11 mouse cellular contexts compared by ENCODE assay signal in the genomic region with DNA sequence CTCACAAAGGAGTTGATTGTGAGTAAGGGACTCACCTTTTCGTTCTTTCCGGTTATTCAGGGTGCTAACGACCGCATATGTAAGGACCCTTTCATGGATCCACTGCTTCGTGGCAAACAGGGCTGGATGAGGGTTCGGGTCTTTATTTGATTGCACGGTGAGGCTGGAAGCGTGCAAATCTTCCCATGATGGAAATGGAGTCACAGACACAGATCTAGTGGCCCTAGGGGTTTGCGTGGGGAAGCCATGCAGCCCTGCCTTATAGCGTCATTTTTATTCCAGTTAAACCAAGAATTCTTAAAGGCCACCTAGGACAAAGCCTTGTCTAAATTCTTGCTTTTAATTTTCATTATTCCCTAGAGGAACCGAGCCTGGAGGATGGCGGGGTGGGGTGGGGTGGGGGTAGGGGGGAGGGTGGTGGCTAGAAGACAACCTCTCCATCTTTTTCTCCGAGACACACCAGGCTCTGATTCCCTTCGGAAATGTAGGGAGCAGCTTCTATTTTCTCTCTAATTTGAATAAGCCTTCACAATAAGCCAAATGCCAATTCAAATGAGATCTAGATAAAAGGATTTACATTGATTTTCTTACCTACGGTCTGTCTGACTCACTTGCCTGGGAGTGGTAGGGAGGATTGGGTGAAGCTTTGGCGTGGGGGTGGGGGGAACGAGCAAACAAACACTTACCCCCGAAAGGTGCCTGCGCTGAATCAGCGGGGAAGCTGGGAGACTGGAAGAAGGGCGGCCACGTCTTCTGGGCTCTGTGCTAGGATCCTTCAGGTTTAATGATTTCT. TPM values are rescaled to one million over a fixed set of nuclear protein-coding genes. Genes with fewer than 3 reads are reported as not detected.
DNase-seq lines count a peak whose midpoint lies in the region; ATAC-seq and TF ChIP-seq lines count a peak whose summit lies in the region.
"Had no signal": no experiment of that assay in that cellular context is flagged by ENCODE, and none has a peak within 500 bp of the region (broad histone marks: within the 10 kb centered on the region; RNA-seq: fewer than 3 reads in every experiment).

No protein-coding gene starts in this region.

- no peaks in the 10 kb centered on the region for H3K36me3 ChIP-seq in intestine, embryonic 16.5 days (ENCODE audit: control insufficient read depth, insufficient read depth, low read length)
- no peaks in the 10 kb centered on the region for H3K36me3 ChIP-seq in stomach, embryonic 16.5 days (ENCODE audit: control insufficient read depth, insufficient read depth, low read length)
- H3K36me3 ChIP-seq: liver, embryonic 13.5 days had no signal

- no peak for DNase-seq in gastrocnemius, adult 2 months
- DNase-seq in gastrocnemius, adult 18-20 months (ENCODE audit: low spot score) = no peak
- peak; percentile 18 for DNase-seq in right cerebral cortex, adult 18-20 months
- DNase-seq in right cerebral cortex, postnatal 4 days = no peak
- no peak for DNase-seq in thymus, postnatal 10 days (ENCODE audit: low spot score in 2 of 2)
- DNase-seq in adrenal gland, postnatal 14 days = no peak
- DNase-seq: adrenal gland, postnatal 25 days; liver, embryonic 13.5 days had no signal

- peak overlapping the region; percentile 45 for H3K4me3 ChIP-seq in gastrocnemius, adult 2 months
- H3K4me3 ChIP-seq in intestine, embryonic 16.5 days (ENCODE audit: low read length) = no peak overlapping the region
- H3K4me3 ChIP-seq in stomach, embryonic 16.5 days (replicated peaks; ENCODE audit: low read length) = no peak overlapping the region
- H3K4me3 ChIP-seq: liver, embryonic 13.5 days had no signal

- no peak for TF ChIP-seq CTCF in gastrocnemius, adult 2 months (IDR thresholded peaks at IDR 0.05)

- WGBS in intestine, embryonic 16.5 days = 29% methylated on average over 22 of the region's 22 CpGs
- 28% methylated on average over 22 of the region's 22 CpGs for WGBS in stomach, embryonic 16.5 days

- peak overlapping the region; percentile 35 for H3K4me2 ChIP-seq in intestine, embryonic 16.5 days (ENCODE audit: low read depth, low read length)
- peak overlapping the region; percentile 18 for H3K4me2 ChIP-seq in stomach, embryonic 16.5 days (ENCODE audit: low read depth, low read length)
- H3K4me2 ChIP-seq: liver, embryonic 13.5 days had no signal

- no peaks in the 10 kb centered on the region for H3K9me3 ChIP-seq in intestine, embryonic 16.5 days (ENCODE audit: control insufficient read depth, low read length)
- no peaks in the 10 kb centered on the region for H3K9me3 ChIP-seq in stomach, embryonic 16.5 days (replicated peaks; ENCODE audit: control insufficient read depth, low read length)
- H3K9me3 ChIP-seq: liver, embryonic 13.5 days had no signal

- H3K27me3 ChIP-seq in intestine, embryonic 16.5 days (replicated peaks; ENCODE audit: control insufficient read depth, insufficient read depth, low read length) = no peaks in the 10 kb centered on the region
- H3K27me3 ChIP-seq in stomach, embryonic 16.5 days (ENCODE audit: control insufficient read depth, insufficient read depth, low read length) = no peaks in the 10 kb centered on the region

- H3K27ac ChIP-seq in gastrocnemius, adult 2 months = peak overlapping the region; percentile 74
- H3K27ac ChIP-seq in intestine, embryonic 16.5 days (ENCODE audit: low read length) = no peak overlapping the region
- H3K27ac ChIP-seq in stomach, embryonic 16.5 days (ENCODE audit: low read length) = no peak overlapping the region
- H3K27ac ChIP-seq: liver, embryonic 13.5 days had no signal

- intact Hi-C loops in gastrocnemius, adult 2 months (cut with DNase I) = no loop called here

- no peak for ATAC-seq in intestine, embryonic 16.5 days
- no peak for ATAC-seq in stomach, embryonic 16.5 days (ENCODE audit: insufficient read depth, low FRiP score)

- no peaks in the 10 kb centered on the region for H3K4me1 ChIP-seq in intestine, embryonic 16.5 days (ENCODE audit: control insufficient read depth, insufficient read depth, low read length)
- H3K4me1 ChIP-seq in stomach, embryonic 16.5 days (ENCODE audit: control insufficient read depth, insufficient read depth, low read length) = no peaks in the 10 kb centered on the region
- H3K4me1 ChIP-seq: liver, embryonic 13.5 days had no signal

- H3K9ac ChIP-seq in intestine, embryonic 16.5 days (ENCODE audit: low read depth, low read length) = 0 out of 2 replicates have a peak overlapping the region, but pooled peaks have one; percentile 43
- H3K9ac ChIP-seq in stomach, embryonic 16.5 days (ENCODE audit: low read length) = no peak overlapping the region
- H3K9ac ChIP-seq: liver, embryonic 13.5 days had no signal

RNA-seq across cellular contexts. Expression of gene Gpr1, which starts 0.7 kb away (rescaled TPM):
- total RNA-seq in gastrocnemius, adult 2 months (2021) = under 1 TPM; 0.56 to 0.64 TPM
- under 1 TPM; 0.41 to 0.45 TPM for total RNA-seq in gastrocnemius, adult 18-20 months (2021)
- 0.09 TPM in 1 of 2 replicates, not detected in the other for polyA plus RNA-seq in intestine, embryonic 16.5 days (2015; fragmentation: Nextera tagmentation; extraction: Ambion mirVana)
- 0.11 and 0.26 TPM in 2 replicates for polyA plus RNA-seq in stomach, embryonic 16.5 days (2015; fragmentation: Nextera tagmentation; extraction: Ambion mirVana)
- total RNA-seq in adrenal gland, postnatal 14 days (2021) = 0.22 and 0.56 TPM in 2 replicates
- total RNA-seq: adrenal gland, postnatal 25 days; neutrophil, adult 5-6 weeks had no signal
- polyA plus RNA-seq: liver, embryonic 13.5 days had no signal

RNA-seq across cellular contexts. Expression of gene Ndufs1, which starts 37.0 kb away (rescaled TPM):
- 100 to 1,000 TPM; 323 to 475 TPM for total RNA-seq in gastrocnemius, adult 2 months (2021)
- 100 to 1,000 TPM; 349 to 374 TPM for total RNA-seq in gastrocnemius, adult 18-20 months (2021)
- 202 TPM in 2 replicates for polyA plus RNA-seq in intestine, embryonic 16.5 days (2015; fragmentation: Nextera tagmentation; extraction: Ambion mirVana)
- 132 and 137 TPM in 2 replicates for polyA plus RNA-seq in stomach, embryonic 16.5 days (2015; fragmentation: Nextera tagmentation; extraction: Ambion mirVana)
- 359 and 361 TPM in 2 replicates for total RNA-seq in adrenal gland, postnatal 14 days (2021)

RNA-seq across cellular contexts. Expression of gene Eef1b2, which starts 37.0 kb away (rescaled TPM):
- 100 to 1,000 TPM; 311 to 425 TPM for total RNA-seq in gastrocnemius, adult 2 months (2021)
- 100 to 1,000 TPM; 342 to 368 TPM for total RNA-seq in gastrocnemius, adult 18-20 months (2021)
- polyA plus RNA-seq in intestine, embryonic 16.5 days (2015; fragmentation: Nextera tagmentation; extraction: Ambion mirVana) = 486 and 518 TPM in 2 replicates
- polyA plus RNA-seq in stomach, embryonic 16.5 days (2015; fragmentation: Nextera tagmentation; extraction: Ambion mirVana) = 464 and 508 TPM in 2 replicates
- 615 and 729 TPM in 2 replicates for total RNA-seq in adrenal gland, postnatal 14 days (2021)

RNA-seq across cellular contexts. Expression of gene Zdbf2, which starts 59.4 kb away (rescaled TPM):
- 1 to 10 TPM; 1.0 TPM for total RNA-seq in gastrocnemius, adult 2 months (2021)
- under 1 TPM; 0.12 to 0.25 TPM for total RNA-seq in gastrocnemius, adult 18-20 months (2021)
- 3.0 and 3.4 TPM in 2 replicates for polyA plus RNA-seq in intestine, embryonic 16.5 days (2015; fragmentation: Nextera tagmentation; extraction: Ambion mirVana)
- polyA plus RNA-seq in stomach, embryonic 16.5 days (2015; fragmentation: Nextera tagmentation; extraction: Ambion mirVana) = 3.9 and 5.6 TPM in 2 replicates
- 13.4 and 21.1 TPM in 2 replicates for total RNA-seq in adrenal gland, postnatal 14 days (2021)
- total RNA-seq: neutrophil, adult 5-6 weeks had no signal
